Mouse (Mus musculus) MEL (cell line): ENCODE measurements around the gene 2610021A01Rik. TPM values are rescaled to one million over a fixed set of nuclear protein-coding genes. Genes with fewer than 3 reads are reported as not detected.
A peak's percentile ranks its signal among the peaks of the same experiment; 100 is the strongest.
"Not testable (repeated sequence)": the region's sequence is repeated elsewhere in the genome, so short reads cannot be mapped to it uniquely, and the experiment has no call there.

ENCODE experiments used
- DNase-seq: peaks from one replicate; pipeline ENCODE4 v3.0.0; 2011; ENCODE audit warnings: low read depth, low spot score
- H3K27ac ChIP-seq: 2 replicates; pipeline ENCODE4 v1.5.1; 2012; ENCODE audit warnings: low read depth, mild to moderate bottlenecking, control low read depth, low read length, moderate library complexity; ENCODE audit not compliant: control insufficient read depth
- H3K27me3 ChIP-seq, 2 experiments: fragments of 150-350 bp in 1 of 2; sonication (generic) in 1 of 2; 2 replicates each; pipeline ENCODE4 v1.6.1; 2012; ENCODE audit warnings: low read length in 2 of 2, mild to moderate bottlenecking in 2 of 2, improper control_type of control experiment in 1 of 2, moderate library complexity in 1 of 2; ENCODE audit not compliant: insufficient read depth in 2 of 2, control insufficient read depth in 1 of 2
- H3K36me3 ChIP-seq, 2 experiments: 2 replicates each; pipeline ENCODE4 v1.6.1; 2012 to 2014; ENCODE audit warnings: low read length in 2 of 2, improper control_type of control experiment in 1 of 2, inconsistent platforms in 1 of 2, mild to moderate bottlenecking in 1 of 2; ENCODE audit not compliant: insufficient read depth in 2 of 2, control insufficient read depth in 1 of 2
- H3K4me1 ChIP-seq, 2 experiments: fragments of 150-350 bp in 1 of 2; sonication (generic) in 1 of 2; 2 replicates each; pipeline ENCODE4 v1.6.1; 2012; ENCODE audit warnings: low read length in 2 of 2, improper control_type of control experiment in 1 of 2, mild to moderate bottlenecking in 1 of 2; ENCODE audit not compliant: insufficient read depth in 2 of 2, control insufficient read depth in 1 of 2
- H3K4me3 ChIP-seq, 2 experiments: fragments of 150-350 bp in 1 of 2; sonication (generic) in 1 of 2; 2 replicates each; pipeline ENCODE4 v1.5.1; 2012; ENCODE audit warnings: low read depth in 2 of 2, low read length in 2 of 2, mild to moderate bottlenecking in 2 of 2, moderate library complexity in 2 of 2, control low read depth in 1 of 2, improper control_type of control experiment in 1 of 2; ENCODE audit not compliant: control insufficient read depth in 1 of 2, insufficient read depth in 1 of 2
- H3K79me2 ChIP-seq: 2 replicates; pipeline ENCODE4 v1.6.1; 2012; ENCODE audit warnings: mild to moderate bottlenecking, low read length, moderate library complexity; ENCODE audit not compliant: control insufficient read depth, poor library complexity, insufficient read depth
- H3K9ac ChIP-seq: 2 replicates; pipeline ENCODE4 v1.6.1; 2012; ENCODE audit warnings: low read depth, mild to moderate bottlenecking, control low read depth, low read length, moderate library complexity; ENCODE audit not compliant: control insufficient read depth, poor library complexity, severe bottlenecking
- H3K9me3 ChIP-seq: fragments of 150-350 bp; sonication (generic); replicated peaks from 2 replicates; pipeline ENCODE4 v1.6.1; 2012; ENCODE audit warnings: mild to moderate bottlenecking, low read length, improper control_type of control experiment, moderate library complexity; ENCODE audit not compliant: insufficient read depth
- ELF1 ChIP-seq: IDR thresholded peaks from 2 replicates; pipeline ENCODE4 v1.6.1; 2014; ENCODE audit warnings: low read depth, mild to moderate bottlenecking, inconsistent platforms, low read length, improper control_type of control experiment, moderate library complexity
- EP300 ChIP-seq, 2 experiments: IDR thresholded peaks; 2 replicates each; pipeline ENCODE4 v1.6.1; 2011; ENCODE audit warnings: improper control_type of control experiment in 2 of 2, low read length in 2 of 2, low read depth in 1 of 2, mild to moderate bottlenecking in 1 of 2
- HCFC1 ChIP-seq: IDR thresholded peaks from 2 replicates; pipeline ENCODE4 v1.6.1; 2012; ENCODE audit warnings: low read depth, mild to moderate bottlenecking, inconsistent platforms, low read length, improper control_type of control experiment, moderate library complexity
- MAX ChIP-seq: IDR thresholded peaks from 2 replicates; pipeline ENCODE4 v1.6.1; 2011; ENCODE audit warnings: low read length, improper control_type of control experiment
- MXI1 ChIP-seq: IDR thresholded peaks from 2 replicates; pipeline ENCODE4 v1.6.1; 2011; ENCODE audit warnings: mild to moderate bottlenecking, low read depth, low read length, improper control_type of control experiment
- MYC ChIP-seq: IDR thresholded peaks from 2 replicates; pipeline ENCODE4 v1.6.1; 2011; ENCODE audit warnings: low read depth, mild to moderate bottlenecking, low read length, improper control_type of control experiment, moderate library complexity
- POLR2A ChIP-seq, 2 experiments: IDR thresholded peaks; 2 replicates each; pipeline ENCODE4 v1.6.1; 2011 to 2012; ENCODE audit warnings: low read length in 2 of 2, mild to moderate bottlenecking in 2 of 2, control low read depth in 1 of 2, improper control_type of control experiment in 1 of 2, low read depth in 1 of 2, moderate library complexity in 1 of 2; ENCODE audit not compliant: control insufficient read depth in 1 of 2, insufficient read depth in 1 of 2, poor library complexity in 1 of 2
- POLR2AphosphoS2 ChIP-seq: IDR thresholded peaks from 2 replicates; pipeline ENCODE4 v1.6.1; 2011; ENCODE audit warnings: low read length, improper control_type of control experiment
- RAD21 ChIP-seq: IDR thresholded peaks from 2 replicates; pipeline ENCODE4 v1.6.1; 2011; ENCODE audit warnings: mild to moderate bottlenecking, low read depth, low read length, improper control_type of control experiment
- TCF12 ChIP-seq: IDR thresholded peaks from 2 replicates; pipeline ENCODE4 v1.6.1; 2014; ENCODE audit warnings: low read depth, mild to moderate bottlenecking, inconsistent platforms, low read length, improper control_type of control experiment, moderate library complexity
- UBTF ChIP-seq: IDR thresholded peaks from 2 replicates; pipeline ENCODE4 v1.6.1; 2012; ENCODE audit warnings: low read depth, mild to moderate bottlenecking, inconsistent platforms, low read length, improper control_type of control experiment, moderate library complexity, borderline replicate concordance; ENCODE audit not compliant: insufficient read depth
- ZKSCAN1 ChIP-seq: IDR thresholded peaks from 2 replicates; pipeline ENCODE4 v1.6.1; 2012; ENCODE audit warnings: low read depth, mild to moderate bottlenecking, inconsistent platforms, low read length, improper control_type of control experiment, moderate library complexity
- polyA plus RNA-seq, 2 experiments: library from polyadenylated mRNA; stranded (reverse) in 1 of 2; unstranded in 1 of 2; fragments of >175 nt in 1 of 2; fragments of >200 nt in 1 of 2; gene quantifications; 2 replicates each; pipeline versions ENCODE4 v1.2.1 to v1.2.4; 2012; ENCODE audit warnings: low replicate concordance in 2 of 2, low read depth in 1 of 2; ENCODE audit not compliant: insufficient read length in 2 of 2, insufficient read depth in 1 of 2, missing spikeins in 1 of 2
- total RNA-seq: library from RNA; depleted of rRNA; stranded (reverse); fragments of 300-350 nt; gene quantifications from 2 replicates; pipeline ENCODE4 v1.2.3, GENCODE M21; 2012

The 2610021A01Rik gene
- total and polyA plus RNA-seq, 3 experiments = 9.7 to 291 (median 15.4) TPM

- H3K4me3 ChIP-seq = peak overlapping the region; percentile 64 to 74
- H3K79me2 ChIP-seq = peaks cover 5% of the 10 kb centered on the region
- H3K4me1 ChIP-seq = peaks cover 0 to 7% of the 10 kb centered on the region in 2 experiments; a peak in 2 of 4 replicates
- H3K36me3 ChIP-seq = peaks cover 0 to 2% of the 10 kb centered on the region in 2 experiments; a peak in 2 of 4 replicates
- no peaks in the 10 kb centered on the region for H3K27me3 ChIP-seq
- H3K27ac ChIP-seq = no peak overlapping the region
- no peak for TF ChIP-seq ZKSCAN1
- TF ChIP-seq TCF12 = no peak
- TF ChIP-seq POLR2A (IDR thresholded peaks at IDR 0.05; ENCODE audit: control insufficient read depth in 1 of 2, insufficient read depth in 1 of 2, low read depth in 1 of 2, low read length in 2 of 2, poor library complexity in 1 of 2) = no peak
- H3K9me3 ChIP-seq = no peaks in the 10 kb centered on the region
- peak; percentile 14 for DNase-seq
- H3K9ac ChIP-seq = peak overlapping the region; percentile 71
Measured at GRCm38 (mm10) chr7:41599932-41600548, 1.0 kb downstream of the 2610021A01Rik start.

- Histone ChIP-seq H3K4me3 (no peak overlapping the region), H3K9me3 (no peaks in the 10 kb centered on the region), H3K9ac (no peak overlapping the region), H3K36me3 (no peaks in the 10 kb centered on the region), H3K79me2 (peaks cover 1% of the 10 kb centered on the region; the same call in 1 of the 2 replicates), H3K27me3 (no peaks in the 10 kb centered on the region), H3K27ac (no peak overlapping the region), H3K4me1 (no peaks in the 10 kb centered on the region)
- DNase-seq = no peak
- TF ChIP-seq RAD21 (no peak), ELF1 (no peak), EP300 (IDR thresholded peaks at IDR 0.05; ENCODE audit: low read depth in 1 of 2, low read length in 2 of 2) (no peak), MXI1 (no peak), HCFC1 (no peak), MAX (no peak), POLR2AphosphoS2 (no peak), MYC (no peak), UBTF (no peak)
Measured at GRCm38 (mm10) chr7:41611654-41612053, 12.6 kb downstream of the 2610021A01Rik start.

- H3K9ac ChIP-seq, H3K9me3 ChIP-seq, H3K27ac ChIP-seq, H3K36me3 ChIP-seq, H3K4me1 ChIP-seq, H3K4me3 ChIP-seq, H3K79me2 ChIP-seq, DNase-seq, H3K27me3 ChIP-seq: not testable (repeated sequence)
Measured at GRCm38 (mm10) chr7:41616241-41616640, 17.2 kb downstream of the 2610021A01Rik start.
